Mouse (Mus musculus) urinary bladder, postnatal 10 days (tissue): ENCODE measurements around the gene Sh3bp1.
A peak's percentile ranks its signal among the peaks of the same experiment; 100 is the strongest.

Source experiments
- DNase-seq: peaks from one replicate; pipeline ENCODE4 v3.0.0; 2022; ENCODE audit warnings: low spot score

Sh3bp1 gene

DNA sequence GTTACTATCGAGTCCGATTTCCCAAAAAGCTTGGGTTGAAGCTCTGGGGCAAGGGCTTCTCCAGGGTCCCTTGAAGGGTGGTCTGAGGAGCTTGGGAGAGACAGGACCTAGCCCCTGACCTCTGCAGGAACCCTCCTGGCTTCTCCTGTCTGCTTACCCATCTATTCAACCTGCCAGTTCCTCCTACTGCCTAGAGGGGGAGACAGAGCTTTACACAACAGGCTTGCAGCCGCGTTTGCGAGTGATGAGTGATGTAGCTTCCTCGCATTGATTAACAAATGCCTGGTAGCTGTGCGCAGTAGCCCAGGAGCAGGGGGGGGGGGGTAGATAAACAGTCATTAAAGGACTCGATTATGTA lies 16.1 kb downstream of the Sh3bp1 start:
- no peak for DNase-seq

GRCm38 (mm10) chr15:78916052-78916826 lies 16.7 kb downstream of the Sh3bp1 start:
- DNase-seq = no peak

GRCm38 (mm10) chr15:78918126-78918525 lies 18.6 kb downstream of the Sh3bp1 start:
- no peak for DNase-seq

DNA sequence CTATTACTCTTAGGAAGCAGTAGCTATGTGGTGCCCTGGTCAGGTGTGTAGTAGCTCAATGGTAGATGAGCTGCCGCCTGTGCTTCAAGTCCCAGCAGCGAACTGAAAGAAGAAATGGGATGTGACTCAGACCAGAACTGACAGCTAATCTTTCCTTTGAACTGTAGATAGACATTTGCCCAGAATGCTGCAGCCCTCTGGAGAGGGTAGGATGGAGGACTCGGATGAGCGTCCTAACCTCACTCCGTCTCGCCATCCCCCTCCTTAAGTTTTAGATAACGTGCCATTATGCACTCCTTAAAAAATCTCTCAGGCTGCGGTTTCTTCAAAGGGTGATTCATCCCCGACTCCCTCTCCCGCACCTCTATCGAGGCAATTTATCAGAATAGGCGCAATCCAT lies 20.3 kb downstream of the Sh3bp1 start:
- no peak for DNase-seq

GRCm38 (mm10) chr15:78922700-78923099 lies 23.1 kb downstream of the Sh3bp1 start:
- no peak for DNase-seq

- no peak for DNase-seq
Observed at GRCm38 (mm10) chr15:78923585-78923984, 24.0 kb downstream of the Sh3bp1 start.

GRCm38 (mm10) chr15:78925129-78925528 lies 25.6 kb downstream of the Sh3bp1 start:
- DNase-seq = no peak

GRCm38 (mm10) chr15:78926021-78926919 lies 26.7 kb downstream of the Sh3bp1 start, which contains the start of gene Lgals1:
Gene Lgals1, plus strand, starts transcription at chr15:78926725.
- DNase-seq = peak; percentile 47

GRCm38 (mm10) chr15:78927021-78927787 lies 27.6 kb downstream of the Sh3bp1 start:
- DNase-seq = no peak

DNA sequence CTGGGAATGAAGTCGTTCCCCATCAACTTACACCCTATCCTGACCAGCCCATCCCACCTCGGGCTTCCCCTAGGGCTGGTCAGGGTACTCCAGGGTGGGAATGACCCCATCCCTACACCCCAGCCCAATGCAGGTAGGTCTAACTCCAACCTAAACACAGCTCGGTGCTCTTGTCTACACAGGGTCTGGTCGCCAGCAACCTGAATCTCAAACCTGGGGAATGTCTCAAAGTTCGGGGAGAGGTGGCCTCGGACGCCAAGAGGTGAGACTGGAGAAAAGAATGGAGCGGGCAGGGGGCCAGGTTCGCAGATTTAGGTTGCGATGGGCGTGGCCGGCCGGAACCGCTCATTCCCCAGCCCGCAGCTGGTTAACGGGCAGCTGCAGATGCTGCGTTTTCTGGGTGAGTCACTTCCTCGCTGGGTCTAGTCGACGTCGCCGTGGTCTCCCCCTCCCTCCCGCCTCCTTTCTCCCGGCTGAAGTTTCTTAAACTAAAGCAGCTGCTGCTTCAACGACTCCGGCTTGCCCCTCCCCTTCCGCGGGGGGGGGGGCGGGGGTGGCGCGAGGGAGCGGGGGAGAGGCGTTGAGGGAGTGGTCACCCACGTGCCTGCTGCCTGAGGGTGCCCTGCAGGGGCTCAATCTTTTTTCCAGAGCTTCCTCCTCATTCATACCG lies 28.4 kb downstream of the Sh3bp1 start:
- DNase-seq = peak; percentile 39

DNA sequence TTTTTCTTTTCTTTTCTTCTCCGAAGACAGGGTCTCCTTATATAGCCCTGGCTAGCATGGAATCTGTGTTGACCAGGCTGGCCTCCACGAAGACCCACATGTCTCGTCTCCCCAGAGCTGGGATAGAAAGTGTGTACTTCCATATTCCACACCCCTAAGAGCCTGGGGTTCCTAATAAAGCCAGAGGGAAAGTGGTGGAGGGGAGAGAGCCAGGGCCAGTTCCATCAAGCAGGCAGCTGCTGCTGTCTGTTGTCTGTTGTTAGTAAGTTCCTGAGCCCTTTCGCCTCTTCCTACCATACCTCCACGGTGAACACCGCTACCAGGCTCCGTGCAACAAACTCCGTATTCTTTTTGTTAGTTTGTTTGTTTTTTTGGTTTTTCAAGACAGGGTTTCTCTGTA lies 29.0 kb downstream of the Sh3bp1 start:
- DNase-seq = no peak

DNA sequence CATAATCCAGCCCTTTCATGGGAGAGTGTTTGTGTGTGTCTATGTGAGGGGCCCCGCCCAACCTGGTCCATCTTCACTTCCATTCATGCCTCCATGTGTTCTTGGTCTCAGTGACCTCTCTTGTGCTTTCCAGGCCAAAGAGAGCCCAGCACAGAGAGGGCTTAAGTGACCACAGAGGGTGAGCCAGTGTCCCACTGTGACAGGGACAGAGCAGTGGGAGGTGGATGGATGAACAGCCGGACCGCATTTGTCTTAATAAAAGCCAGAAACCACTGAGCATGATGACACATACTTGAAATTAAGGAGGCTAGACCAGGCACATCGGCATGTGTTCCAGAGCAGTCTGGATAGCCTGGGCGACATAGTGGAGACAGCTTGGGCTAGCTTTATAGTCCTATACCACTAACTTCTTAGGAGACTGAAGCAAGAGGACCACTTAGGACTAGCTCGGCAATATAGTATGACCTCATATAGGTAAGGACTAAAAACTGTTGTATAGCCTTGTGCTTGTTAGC lies 30.7 kb downstream of the Sh3bp1 start:
- no peak for DNase-seq

DNA sequence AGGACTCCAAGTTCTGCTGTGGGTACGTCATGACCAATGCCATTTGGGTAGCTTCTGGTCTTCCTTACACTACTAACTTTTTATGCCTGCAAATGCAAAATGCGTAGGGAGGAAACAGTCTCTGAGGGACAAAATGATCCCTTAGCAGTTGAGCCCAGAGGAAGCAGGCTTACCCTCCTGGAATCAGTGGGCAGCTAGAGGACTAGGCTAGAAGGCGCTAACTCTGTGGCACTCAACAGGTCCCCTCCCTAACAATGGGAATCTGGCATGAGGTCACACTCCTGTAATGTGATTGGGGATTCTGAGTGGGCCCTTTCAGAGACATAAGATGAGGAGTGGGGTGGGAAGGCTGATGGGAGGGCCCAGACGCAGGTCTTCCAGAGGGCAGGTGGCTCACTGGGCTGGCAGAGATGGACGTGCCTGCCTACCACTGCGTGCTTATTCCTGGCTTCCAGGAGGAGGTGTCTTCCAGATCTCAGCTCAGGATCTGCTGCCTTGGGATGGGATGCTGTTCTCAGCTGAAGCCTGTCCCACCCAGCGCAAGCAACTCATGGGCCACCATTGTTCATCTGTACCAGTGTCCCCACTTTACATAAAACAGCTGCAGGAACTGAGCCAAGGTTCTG lies 31.3 kb downstream of the Sh3bp1 start:
- DNase-seq = no peak

DNA sequence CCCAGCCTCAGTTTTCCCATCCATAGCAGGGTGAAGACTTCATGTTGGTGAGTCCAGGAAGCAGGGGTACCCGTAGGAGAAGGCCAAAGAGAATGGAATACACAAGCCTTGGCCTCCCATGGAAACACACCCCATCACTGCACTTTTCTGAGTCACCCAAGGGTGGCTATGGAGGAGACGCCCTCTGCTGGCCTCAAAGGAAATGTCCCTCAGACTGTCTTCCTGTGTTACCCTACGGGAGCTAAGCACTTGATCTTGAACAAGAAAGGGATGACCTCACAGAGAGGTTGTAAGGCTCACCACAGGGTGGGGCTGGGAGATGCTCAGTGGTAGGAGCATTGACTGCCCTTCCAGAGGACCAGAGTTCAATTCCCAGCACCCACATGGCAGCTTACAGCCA lies 32.0 kb downstream of the Sh3bp1 start:
- no peak for DNase-seq

- DNase-seq = no peak
Observed at GRCm38 (mm10) chr15:78934784-78935320, 35.3 kb downstream of the Sh3bp1 start, which contains the start of gene Nol12. Gene Nol12, plus strand, starts transcription at chr15:78934933.

DNA sequence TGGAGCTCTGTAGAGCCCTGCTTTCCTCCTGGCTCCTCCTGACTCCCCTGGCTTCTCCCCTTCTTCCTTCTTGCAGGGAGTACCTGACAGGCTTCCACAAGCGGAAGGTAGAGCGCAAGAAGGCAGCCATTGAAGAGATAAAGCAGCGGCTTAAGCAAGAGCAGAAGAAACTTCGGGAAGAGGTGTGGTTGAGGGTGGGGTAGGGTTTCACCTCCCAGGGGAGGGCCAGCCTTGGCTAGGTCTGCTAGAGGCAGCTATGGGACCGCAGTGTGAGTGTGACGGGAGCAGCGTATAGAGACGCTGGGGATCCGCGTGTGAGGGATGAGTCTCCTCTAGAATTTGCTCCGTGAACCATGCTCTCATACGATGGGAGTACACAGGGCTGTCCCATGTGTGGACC lies 36.8 kb downstream of the Sh3bp1 start:
- DNase-seq = no peak

GRCm38 (mm10) chr15:78937311-78937710 lies 37.7 kb downstream of the Sh3bp1 start:
- DNase-seq = no peak

DNA sequence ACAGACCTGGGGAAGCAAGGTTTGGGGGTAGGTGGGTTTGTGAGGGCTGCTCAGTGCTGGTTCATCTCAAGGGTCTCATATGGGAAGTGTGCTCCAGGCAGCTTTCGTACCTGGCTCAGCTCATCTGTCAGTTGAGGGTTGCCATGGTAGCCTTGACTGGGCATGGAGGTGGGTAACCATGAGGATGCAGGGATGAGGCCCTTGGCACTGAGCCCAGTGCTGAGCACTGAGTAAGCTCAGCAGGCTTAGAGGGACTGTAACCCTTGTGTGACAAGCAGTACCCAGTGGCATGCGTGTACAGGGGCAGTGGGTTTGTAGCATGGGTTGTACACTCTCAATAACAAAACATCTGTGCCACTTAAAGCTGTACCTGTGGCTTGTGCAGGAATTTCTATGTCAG lies 38.4 kb downstream of the Sh3bp1 start:
- DNase-seq = no peak

DNA sequence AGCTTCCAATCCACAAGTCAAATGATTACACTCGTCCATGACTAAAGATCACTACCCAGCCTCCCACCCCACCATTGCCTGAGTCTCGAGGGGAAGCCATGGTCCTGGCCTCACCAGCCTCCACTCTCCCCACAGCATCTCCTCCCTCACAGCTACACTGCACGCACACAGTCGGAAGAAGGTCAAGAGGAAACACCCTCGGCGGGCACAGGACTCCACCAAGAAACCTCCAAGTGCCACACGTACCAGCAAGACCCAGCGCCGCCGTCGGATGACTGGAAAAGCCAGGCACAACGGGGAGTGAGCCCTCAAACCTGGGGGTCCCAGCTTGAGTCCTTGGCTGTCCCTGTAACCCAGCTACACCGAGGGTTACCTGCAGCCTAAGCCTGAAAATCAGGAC lies 40.8 kb downstream of the Sh3bp1 start:
- no peak for DNase-seq

- peak; percentile 35 for DNase-seq
Observed at GRCm38 (mm10) chr15:78942663-78943062, 43.1 kb downstream of the Sh3bp1 start.

- DNase-seq = no peak
Observed at GRCm38 (mm10) chr15:78946232-78946631, 46.7 kb downstream of the Sh3bp1 start.
